Mouse (Mus musculus) cerebellum, adult 8-10 months (tissue): ENCODE results near the gene Rpl18a.

Source experiments
- DNase-seq: peaks from one replicate; pipeline ENCODE4 v3.0.0; 2022

Rpl18a gene

DNA sequence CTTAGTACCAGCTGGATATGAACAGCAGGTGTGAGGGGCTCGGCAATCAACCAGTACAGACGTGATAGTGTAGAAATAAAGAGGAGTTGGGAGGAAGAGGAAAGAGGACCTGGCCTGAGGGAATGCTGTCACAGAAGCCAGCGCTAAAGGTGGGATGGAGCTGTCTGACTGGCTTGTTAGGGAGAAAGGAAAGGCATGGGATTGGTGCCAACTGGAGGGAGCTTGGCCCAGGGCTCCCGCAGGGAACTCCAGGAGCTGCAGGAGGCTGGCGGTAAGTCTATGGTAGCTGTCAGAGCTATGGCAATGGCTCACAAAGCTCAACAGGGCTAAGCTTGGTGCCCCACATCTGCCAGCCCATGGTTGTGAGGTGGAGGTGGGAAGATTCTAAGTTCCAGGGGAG lies 5.0 kb upstream of the Rpl18a start:
- no peak for DNase-seq

- DNase-seq, result no peak
Observed at GRCm38 (mm10) chr8:70900872-70901387, 3.7 kb upstream of the Rpl18a start.

- no peak for DNase-seq
Observed at GRCm38 (mm10) chr8:70899226-70899625, 2.0 kb upstream of the Rpl18a start.

DNA sequence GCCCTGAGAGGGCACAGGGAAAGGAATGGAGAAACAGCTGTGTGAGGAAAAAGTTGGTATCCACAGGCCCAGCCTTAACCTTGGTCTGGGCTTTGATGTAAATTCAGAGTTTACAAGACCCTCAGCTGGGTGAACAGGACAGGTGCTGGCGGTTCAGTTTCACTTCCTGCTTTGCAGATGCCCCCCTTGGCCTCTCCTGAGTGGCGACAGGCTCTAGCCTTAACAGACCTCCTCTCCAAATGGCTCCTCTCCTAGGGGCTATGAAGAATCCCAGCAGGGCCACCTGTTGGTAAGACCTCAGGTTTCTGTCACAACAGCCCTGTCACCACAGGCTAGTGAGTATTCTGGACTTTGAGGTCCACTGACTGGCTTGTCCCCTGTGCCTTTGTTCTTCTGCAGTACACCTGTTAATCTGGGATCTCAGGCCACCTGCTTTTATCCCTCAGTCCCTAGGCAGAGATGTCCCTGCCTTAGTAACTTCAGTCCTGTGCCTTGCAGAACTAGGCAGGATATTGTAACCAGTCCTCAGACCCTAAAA lies 1.5 kb upstream of the Rpl18a start:
- no peak for DNase-seq

- DNase-seq, result peak; percentile 90
Observed at GRCm38 (mm10) chr8:70897681-70898413, 635 bp upstream of the Rpl18a start.

GRCm38 (mm10) chr8:70896316-70897020 lies 744 bp downstream of the Rpl18a start:
- DNase-seq, result no peak

DNA sequence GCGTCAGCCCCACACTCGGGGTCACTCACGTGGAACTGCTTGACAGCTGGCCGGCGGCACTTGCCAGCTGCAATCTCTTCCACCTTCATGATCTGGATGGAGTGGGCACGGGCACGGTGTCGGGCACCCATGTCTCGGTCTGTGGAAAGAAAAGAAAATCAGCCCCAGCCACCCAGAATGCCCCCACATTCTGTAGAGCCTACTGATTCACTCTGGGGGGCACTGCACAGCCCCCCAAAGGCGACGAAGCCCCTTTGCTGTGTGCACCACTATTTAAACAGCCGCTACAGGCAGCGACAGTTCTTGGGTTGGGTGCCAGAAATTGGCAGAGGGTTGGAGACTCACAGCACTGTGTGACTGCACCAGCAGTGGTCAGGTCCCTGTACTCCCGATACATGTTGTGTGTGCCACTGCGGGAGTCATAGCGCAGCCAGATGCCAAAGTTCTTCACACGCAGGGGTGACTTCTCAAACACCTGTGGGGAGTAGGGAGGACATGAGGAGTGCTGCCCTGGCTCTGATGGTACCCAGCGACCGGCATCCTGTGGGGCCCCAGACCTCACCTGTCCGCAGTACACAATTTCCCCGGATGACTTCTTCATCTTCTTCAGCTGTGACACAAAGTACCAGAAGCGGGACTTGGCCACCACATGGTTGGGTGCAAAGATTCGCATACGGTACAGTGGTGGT lies 1.5 kb downstream of the Rpl18a start:
- DNase-seq, result peak; percentile 21

DNA sequence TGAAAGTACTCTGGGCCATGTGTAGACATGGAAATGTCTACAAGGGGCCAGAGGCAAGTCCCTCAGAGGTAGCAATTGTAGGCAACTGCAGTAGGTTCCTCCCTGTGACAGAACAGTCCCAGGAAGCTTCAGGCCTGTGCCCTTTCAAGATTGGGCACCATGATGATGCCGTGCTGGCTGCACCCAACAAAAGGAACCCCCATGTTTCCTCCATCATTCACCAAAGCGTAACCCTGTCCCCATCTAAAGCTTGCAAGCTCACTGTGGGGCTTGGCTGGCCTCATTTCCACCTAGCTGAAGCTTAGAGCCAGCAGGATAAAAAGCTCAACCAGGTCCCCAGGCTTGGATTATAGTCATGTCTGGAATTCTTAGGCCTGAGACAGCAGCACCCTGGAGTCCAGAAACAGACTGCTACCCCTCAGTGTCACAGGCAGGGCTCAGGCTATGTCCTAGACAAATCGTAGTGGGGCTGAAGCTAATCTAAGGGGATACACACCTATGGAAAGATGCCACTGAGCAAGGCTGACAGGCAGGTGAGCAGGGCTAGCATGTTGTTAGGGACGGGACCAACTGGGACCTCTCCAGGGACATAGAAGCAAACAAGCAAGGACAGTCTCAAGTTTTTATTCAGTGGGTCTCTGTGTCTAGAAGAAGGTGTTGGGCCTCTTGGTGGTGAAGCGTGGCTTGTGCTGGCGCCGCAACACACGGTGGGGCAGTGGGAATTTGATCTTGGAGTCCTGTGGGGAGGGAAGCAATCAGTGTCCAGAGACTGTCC lies 2.3 kb downstream of the Rpl18a start:
- DNase-seq, result no peak

- no peak for DNase-seq
Observed at GRCm38 (mm10) chr8:70894385-70894720, 2.9 kb downstream of the Rpl18a start.

GRCm38 (mm10) chr8:70893656-70894384 lies 3.4 kb downstream of the Rpl18a start:
- DNase-seq, result peak; percentile 67

DNA sequence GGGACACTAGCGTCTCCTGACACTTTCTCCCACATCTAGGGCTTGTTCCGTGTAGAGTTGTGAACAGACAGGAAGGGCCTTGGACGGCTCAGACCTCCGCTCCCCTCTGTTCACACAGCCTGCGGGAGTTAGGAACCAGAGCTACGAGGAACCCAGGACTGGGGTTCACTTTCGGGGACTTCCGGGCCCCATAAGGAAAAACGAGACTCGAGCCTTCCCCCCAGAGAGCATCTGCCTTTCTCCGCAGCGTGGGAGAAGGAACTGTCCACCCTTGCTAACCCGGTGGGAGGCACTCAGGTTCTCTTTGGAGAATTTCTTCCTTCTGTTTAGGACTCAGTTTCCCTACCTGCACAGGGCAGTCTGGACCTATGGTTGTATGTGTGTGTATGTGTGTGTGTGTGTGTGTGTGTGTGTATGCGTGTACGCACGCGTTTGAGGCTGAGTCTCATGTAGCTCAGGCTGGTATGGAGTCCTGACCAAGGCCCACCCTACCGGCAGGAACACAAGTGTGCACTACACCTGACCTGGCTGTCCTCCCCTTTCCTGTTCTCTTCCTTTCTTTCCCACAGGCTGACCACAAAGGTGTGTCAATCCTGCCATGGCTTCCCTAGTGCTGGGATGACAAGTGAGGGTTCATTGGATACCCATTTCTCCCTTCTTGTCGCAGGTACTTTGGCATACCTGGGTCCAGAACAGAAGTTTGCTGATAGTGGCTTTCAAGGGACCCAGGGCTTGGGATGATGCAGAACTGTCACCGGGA lies 4.1 kb downstream of the Rpl18a start:
- no peak for DNase-seq

- no peak for DNase-seq
Observed at GRCm38 (mm10) chr8:70892022-70892895, 5.0 kb downstream of the Rpl18a start, which contains the start of gene Slc5a5. Gene Slc5a5 (minus strand): TSS chr8:70892757.

- no peak for DNase-seq
Observed at GRCm38 (mm10) chr8:70891356-70891755, 5.9 kb downstream of the Rpl18a start.

DNA sequence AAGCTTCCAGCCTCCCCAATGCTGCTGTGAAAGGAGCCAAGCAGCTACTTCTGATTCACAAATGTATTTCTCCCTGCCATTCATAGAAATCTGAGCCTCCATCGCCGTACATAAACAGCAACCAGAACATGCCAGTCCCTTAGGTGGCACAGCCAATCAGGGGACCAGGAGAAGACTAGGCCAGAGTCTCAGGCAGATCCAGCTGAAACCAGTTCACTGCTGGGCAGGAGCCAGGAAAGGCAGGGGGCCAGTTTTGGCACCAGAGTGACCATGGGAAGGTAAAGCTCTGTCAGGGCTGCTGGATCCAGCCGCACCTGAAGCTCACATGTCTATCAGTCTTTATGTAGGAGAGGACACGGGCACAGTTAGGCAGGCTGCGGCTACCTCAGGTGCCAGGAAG lies 6.6 kb downstream of the Rpl18a start:
- DNase-seq, result no peak

DNA sequence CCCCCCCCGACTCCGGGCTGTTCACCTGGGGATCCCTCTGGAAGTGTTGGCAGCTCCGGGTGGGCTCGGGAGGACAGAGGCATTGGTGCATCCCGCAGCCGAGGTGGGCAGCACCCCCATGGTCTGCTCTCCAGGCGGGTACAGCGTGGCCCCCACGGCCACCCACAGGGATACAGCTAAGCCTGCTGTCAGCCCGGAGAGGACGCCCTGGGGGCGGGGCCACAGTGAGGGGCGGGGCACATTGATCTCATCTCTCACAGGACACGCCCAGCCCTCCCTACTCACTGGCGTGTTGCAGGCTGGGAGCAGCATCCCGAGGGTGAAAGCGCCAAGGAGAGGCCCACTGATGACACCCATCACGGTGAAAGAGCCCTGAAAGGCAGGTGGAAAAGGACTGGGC lies 9.5 kb downstream of the Rpl18a start:
- no peak for DNase-seq

DNA sequence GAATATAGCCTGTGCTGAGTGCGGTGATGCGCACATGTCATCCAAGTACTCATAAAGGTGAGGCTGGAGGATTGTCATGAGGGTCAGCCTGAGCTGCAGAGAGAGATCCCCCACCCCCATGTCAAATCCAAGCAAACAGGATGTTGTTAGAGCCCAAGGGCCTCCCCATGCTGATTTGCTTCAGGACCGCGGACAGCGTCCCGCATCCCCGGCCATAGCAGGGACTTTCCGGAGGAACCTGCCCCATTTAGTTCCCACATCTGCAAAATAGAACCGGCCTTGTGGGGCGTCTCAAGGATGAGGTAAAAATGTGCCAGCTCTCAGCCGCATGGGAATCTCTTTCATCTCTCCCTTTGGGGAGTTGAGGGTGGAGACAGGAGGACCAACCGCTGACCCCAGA lies 11.6 kb downstream of the Rpl18a start:
- no peak for DNase-seq

- DNase-seq, result no peak
Observed at GRCm38 (mm10) chr8:70884683-70885082, 12.5 kb downstream of the Rpl18a start.

- no peak for DNase-seq
Observed at GRCm38 (mm10) chr8:70884186-70884585, 13.0 kb downstream of the Rpl18a start.

GRCm38 (mm10) chr8:70880546-70880945 lies 16.7 kb downstream of the Rpl18a start:
- DNase-seq, result no peak

- peak; percentile 92 for DNase-seq
Observed at GRCm38 (mm10) chr8:70880126-70880525, 17.1 kb downstream of the Rpl18a start.
